Mouse (Mus musculus): ENCODE data around the gene Rapgef5. TPM values are rescaled to one million over a fixed set of nuclear protein-coding genes. Genes with fewer than 3 reads are reported as not detected.
A peak's percentile ranks its signal among the peaks of the same experiment; 100 is the strongest.

Gene Rapgef5
- polyA plus RNA-seq, 1 experiment from 2014 or later: 15.2 TPM

- no peak for ATAC-seq (replicated peaks; ENCODE audit: extremely low read depth, insufficient read depth, low FRiP score)
- Histone ChIP-seq H3K4me2 (ENCODE audit: low read depth, low read length) (no peak overlapping the region), H3K27ac (ENCODE audit: low read length) (no peak overlapping the region), H3K9me3 (replicated peaks; ENCODE audit: control insufficient read depth, low read length) (no peaks in the 10 kb centered on the region), H3K27me3 (ENCODE audit: control insufficient read depth, insufficient read depth, low read length) (no peaks in the 10 kb centered on the region), H3K4me1 (ENCODE audit: control insufficient read depth, insufficient read depth, low read length) (no peaks in the 10 kb centered on the region), H3K4me3 (ENCODE audit: low read length) (no peak overlapping the region), H3K9ac (ENCODE audit: low read length) (no peak overlapping the region), H3K36me3 (ENCODE audit: control insufficient read depth, insufficient read depth) (no peaks in the 10 kb centered on the region)
- WGBS: 67% methylated on average over 9 of the region's 9 CpGs
Observed at GRCm38 (mm10) chr12:117524311-117525013, 8.2 kb downstream of the Rapgef5 start.

- no peak overlapping the region for H3K9ac ChIP-seq (ENCODE audit: low read length)
- no peak overlapping the region for H3K27ac ChIP-seq (ENCODE audit: low read length)
- no peaks in the 10 kb centered on the region for H3K9me3 ChIP-seq (replicated peaks; ENCODE audit: control insufficient read depth, low read length)
- no peak for ATAC-seq (replicated peaks; ENCODE audit: extremely low read depth, insufficient read depth, low FRiP score)
- H3K4me1 ChIP-seq (ENCODE audit: control insufficient read depth, insufficient read depth, low read length): no peaks in the 10 kb centered on the region
- 85% methylated on average over 3 of the region's 3 CpGs for WGBS
- no peak overlapping the region for H3K4me2 ChIP-seq (ENCODE audit: low read depth, low read length)
- no peaks in the 10 kb centered on the region for H3K36me3 ChIP-seq (ENCODE audit: control insufficient read depth, insufficient read depth)
- H3K27me3 ChIP-seq (ENCODE audit: control insufficient read depth, insufficient read depth, low read length): no peaks in the 10 kb centered on the region; the same call in 1 of the 2 replicates
- no peak overlapping the region for H3K4me3 ChIP-seq (ENCODE audit: low read length)
Observed at GRCm38 (mm10) chr12:117527889-117528288, 11.6 kb downstream of the Rapgef5 start.

DNA sequence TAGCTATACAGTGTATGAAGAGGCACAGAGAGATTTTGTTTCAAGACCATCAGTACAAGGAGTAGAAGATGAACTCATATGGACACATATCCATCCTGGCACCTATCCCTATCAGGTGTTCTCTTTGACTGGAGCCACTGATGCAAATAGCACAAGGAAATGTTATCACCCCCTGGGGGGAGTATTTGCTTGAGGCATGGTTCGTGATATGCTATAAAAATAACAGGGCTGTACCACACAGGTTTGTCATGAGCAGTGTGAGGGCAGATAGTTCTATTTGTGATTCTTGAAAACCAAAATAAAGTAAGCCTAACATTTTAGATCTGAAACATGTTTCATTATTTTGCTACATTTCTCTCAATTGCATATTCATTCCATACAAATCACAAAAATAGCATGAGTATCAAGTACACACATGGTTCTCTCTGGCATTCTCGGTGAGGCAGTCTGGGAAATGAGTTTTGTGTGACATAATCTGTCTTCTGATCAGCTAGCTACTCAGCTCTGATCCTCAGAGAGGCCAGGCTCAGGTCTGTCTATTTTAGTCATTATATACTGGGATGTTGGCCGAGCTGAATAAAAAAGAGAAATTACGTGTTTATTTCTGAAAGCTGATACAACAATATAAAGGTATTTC lies 12.3 kb downstream of the Rapgef5 start:
- no peak for ATAC-seq (replicated peaks; ENCODE audit: extremely low read depth, insufficient read depth, low FRiP score)
- Histone ChIP-seq H3K36me3 (ENCODE audit: control insufficient read depth, insufficient read depth) (no peaks in the 10 kb centered on the region), H3K4me1 (ENCODE audit: control insufficient read depth, insufficient read depth, low read length) (peaks cover 2% of the 10 kb centered on the region; the same call in 1 of the 2 replicates), H3K4me2 (ENCODE audit: low read depth, low read length) (no peak overlapping the region), H3K9me3 (replicated peaks; ENCODE audit: control insufficient read depth, low read length) (no peaks in the 10 kb centered on the region), H3K9ac (ENCODE audit: low read length) (no peak overlapping the region), H3K27me3 (ENCODE audit: control insufficient read depth, insufficient read depth, low read length) (no peaks in the 10 kb centered on the region; the same call in 1 of the 2 replicates), H3K27ac (ENCODE audit: low read length) (no peak overlapping the region), H3K4me3 (ENCODE audit: low read length) (no peak overlapping the region)
- 54% methylated on average over 4 of the region's 4 CpGs for WGBS

DNA sequence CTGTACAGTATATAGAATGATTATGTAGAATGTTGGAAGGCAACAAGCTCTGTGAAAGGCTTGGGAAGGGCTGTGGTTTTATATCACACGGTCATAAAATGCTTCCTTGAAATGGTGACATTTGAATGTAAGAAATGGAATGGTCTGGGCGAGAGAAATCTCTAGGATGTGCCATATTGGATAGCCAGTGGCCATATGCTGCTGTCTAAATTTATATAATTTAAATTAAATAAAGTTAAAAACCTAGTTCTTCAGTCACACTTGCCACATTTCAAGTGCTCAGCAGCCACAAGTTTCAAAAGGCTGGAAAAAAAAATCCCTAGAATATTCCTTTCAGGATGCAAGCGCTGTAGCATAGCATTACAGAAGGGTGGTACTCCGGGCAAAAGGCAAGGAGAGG lies 14.8 kb downstream of the Rapgef5 start:
- peaks cover 2% of the 10 kb centered on the region; the same call in 1 of the 2 replicates for H3K27me3 ChIP-seq (ENCODE audit: control insufficient read depth, insufficient read depth, low read length)
- no peak overlapping the region for H3K4me3 ChIP-seq (ENCODE audit: low read length)
- H3K36me3 ChIP-seq (ENCODE audit: control insufficient read depth, insufficient read depth): no peaks in the 10 kb centered on the region
- no peak for ATAC-seq (replicated peaks; ENCODE audit: extremely low read depth, insufficient read depth, low FRiP score)
- H3K4me1 ChIP-seq (ENCODE audit: control insufficient read depth, insufficient read depth, low read length): peaks cover 7% of the 10 kb centered on the region; the same call in 1 of the 2 replicates
- H3K9ac ChIP-seq (ENCODE audit: low read length): no peak overlapping the region
- no peak overlapping the region for H3K4me2 ChIP-seq (ENCODE audit: low read depth, low read length)
- H3K9me3 ChIP-seq (replicated peaks; ENCODE audit: control insufficient read depth, low read length): no peaks in the 10 kb centered on the region
- no peak overlapping the region for H3K27ac ChIP-seq (ENCODE audit: low read length)
- 88% methylated on average over 4 of the region's 4 CpGs for WGBS

DNA sequence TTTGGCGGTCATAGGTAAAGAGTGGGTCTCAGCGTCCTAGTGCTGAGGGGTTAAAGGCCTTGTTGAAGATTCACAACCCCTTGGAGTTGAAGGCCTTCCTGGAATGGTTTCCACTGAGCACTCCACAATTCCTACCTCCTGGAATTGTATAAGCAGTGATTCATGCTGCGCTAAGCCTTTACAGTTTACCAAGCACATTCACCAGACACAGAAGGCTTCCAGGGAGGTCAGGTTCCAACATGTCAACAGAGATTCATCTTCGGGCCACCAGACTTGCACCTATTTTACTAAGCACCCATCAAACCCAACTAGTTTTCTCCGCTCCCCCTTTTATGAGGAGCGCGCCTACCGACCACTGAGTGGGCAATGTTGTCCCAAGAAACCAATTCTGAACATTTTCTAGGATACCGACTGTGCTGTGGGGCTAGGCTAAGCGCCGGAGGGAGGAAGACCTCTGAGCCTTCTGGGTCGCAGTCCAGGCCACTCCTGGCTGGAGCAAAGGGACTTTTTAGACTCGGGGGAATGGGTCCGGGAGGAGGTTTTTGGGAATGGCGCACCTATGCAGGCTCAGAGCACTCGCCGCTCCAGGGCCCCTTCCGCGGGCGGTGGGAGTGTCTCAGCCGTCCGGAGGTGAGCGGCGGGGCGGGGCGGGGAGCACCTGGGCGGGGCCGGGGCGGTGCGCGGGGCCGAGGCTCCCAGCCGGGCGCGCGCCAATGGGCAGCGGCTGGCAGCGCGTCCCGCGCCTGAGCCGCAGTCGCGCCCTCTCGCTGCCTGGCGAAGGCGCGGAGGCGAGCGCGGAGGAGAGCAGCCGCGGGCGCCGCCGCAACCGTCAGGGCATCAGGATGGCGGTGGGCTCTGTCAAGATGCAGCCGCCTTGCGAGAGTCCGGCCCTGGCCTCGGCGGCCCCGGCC lies 17.2 kb downstream of the Rapgef5 start:
- 6% methylated on average over 53 of the region's 64 CpGs for WGBS
- peak overlapping the region; percentile 76 for H3K4me3 ChIP-seq (ENCODE audit: low read length)
- H3K9me3 ChIP-seq (replicated peaks; ENCODE audit: control insufficient read depth, low read length): no peaks in the 10 kb centered on the region
- H3K36me3 ChIP-seq (ENCODE audit: control insufficient read depth, insufficient read depth): no peaks in the 10 kb centered on the region
- H3K9ac ChIP-seq (ENCODE audit: low read length): peak overlapping the region; percentile 79
- peak overlapping the region; percentile 99 for H3K4me2 ChIP-seq (ENCODE audit: low read depth, low read length)
- peak overlapping the region; percentile 37 for H3K27ac ChIP-seq (ENCODE audit: low read length)
- ATAC-seq (replicated peaks; ENCODE audit: extremely low read depth, insufficient read depth, low FRiP score): peak; percentile 88
- H3K27me3 ChIP-seq (ENCODE audit: control insufficient read depth, insufficient read depth, low read length): peaks cover 2% of the 10 kb centered on the region; the same call in 1 of the 2 replicates
- peaks cover 7% of the 10 kb centered on the region; the same call in 1 of the 2 replicates for H3K4me1 ChIP-seq (ENCODE audit: control insufficient read depth, insufficient read depth, low read length)

DNA sequence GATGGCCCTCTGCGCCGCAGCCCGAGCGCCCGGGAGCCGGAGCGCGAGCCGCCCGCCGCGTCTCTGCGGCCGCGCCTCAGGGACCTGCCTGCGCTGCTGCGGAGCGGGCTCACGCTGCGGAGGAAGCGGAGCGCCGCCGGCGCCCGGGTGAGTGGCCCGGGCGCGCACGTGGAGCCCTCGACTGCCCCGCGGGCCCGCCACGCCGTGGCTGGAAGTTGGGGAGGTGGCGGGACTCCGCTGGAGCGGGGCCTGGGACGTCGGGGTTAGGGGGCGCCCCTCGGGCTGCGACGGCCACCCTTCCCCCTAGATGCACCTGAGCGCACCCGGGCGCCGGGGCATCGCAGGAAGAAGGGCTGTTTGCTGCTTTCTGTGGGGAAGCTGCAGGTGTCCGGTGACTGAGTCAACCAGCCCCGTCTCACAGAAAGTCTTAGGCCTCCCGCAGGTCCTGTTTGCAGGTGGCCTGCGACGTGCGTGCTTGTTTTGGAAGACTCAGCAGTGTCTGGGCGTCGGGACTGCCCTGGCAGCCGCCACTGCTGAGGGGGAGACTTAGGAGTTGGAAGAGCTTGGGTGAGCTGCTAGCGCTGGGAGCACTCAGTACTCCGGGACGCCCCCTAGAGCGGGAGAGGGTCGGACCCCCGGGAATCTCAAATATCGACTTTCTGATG lies 17.9 kb downstream of the Rapgef5 start:
- peak overlapping the region; percentile 79 for H3K9ac ChIP-seq (ENCODE audit: low read length)
- peak; percentile 63 for ATAC-seq (replicated peaks; ENCODE audit: extremely low read depth, insufficient read depth, low FRiP score)
- WGBS: under 1% methylated on average over 63 of the region's 66 CpGs
- H3K36me3 ChIP-seq (ENCODE audit: control insufficient read depth, insufficient read depth): no peaks in the 10 kb centered on the region
- H3K27me3 ChIP-seq (ENCODE audit: control insufficient read depth, insufficient read depth, low read length): peaks cover 2% of the 10 kb centered on the region; the same call in 1 of the 2 replicates
- H3K27ac ChIP-seq (ENCODE audit: low read length): peak overlapping the region; percentile 37
- H3K4me1 ChIP-seq (ENCODE audit: control insufficient read depth, insufficient read depth, low read length): peaks cover 7% of the 10 kb centered on the region; the same call in 1 of the 2 replicates
- H3K4me3 ChIP-seq (ENCODE audit: low read length): peak overlapping the region; percentile 76
- H3K4me2 ChIP-seq (ENCODE audit: low read depth, low read length): peak overlapping the region; percentile 99
- H3K9me3 ChIP-seq (replicated peaks; ENCODE audit: control insufficient read depth, low read length): no peaks in the 10 kb centered on the region

GRCm38 (mm10) chr12:117540352-117540751 lies 24.1 kb downstream of the Rapgef5 start:
- Histone ChIP-seq H3K9ac (ENCODE audit: low read length) (no peak overlapping the region), H3K27me3 (ENCODE audit: control insufficient read depth, insufficient read depth, low read length) (0 out of 2 replicates have a peak, but pooled peaks cover under 1% of the 10 kb centered on the region), H3K4me3 (ENCODE audit: low read length) (no peak overlapping the region), H3K4me2 (ENCODE audit: low read depth, low read length) (no peak overlapping the region), H3K27ac (ENCODE audit: low read length) (no peak overlapping the region), H3K9me3 (replicated peaks; ENCODE audit: control insufficient read depth, low read length) (no peaks in the 10 kb centered on the region), H3K36me3 (ENCODE audit: control insufficient read depth, insufficient read depth) (no peaks in the 10 kb centered on the region), H3K4me1 (ENCODE audit: control insufficient read depth, insufficient read depth, low read length) (peaks cover 6% of the 10 kb centered on the region)
- 32% methylated on average over 2 of the region's 2 CpGs for WGBS
- no peak for ATAC-seq (replicated peaks; ENCODE audit: extremely low read depth, insufficient read depth, low FRiP score)

DNA sequence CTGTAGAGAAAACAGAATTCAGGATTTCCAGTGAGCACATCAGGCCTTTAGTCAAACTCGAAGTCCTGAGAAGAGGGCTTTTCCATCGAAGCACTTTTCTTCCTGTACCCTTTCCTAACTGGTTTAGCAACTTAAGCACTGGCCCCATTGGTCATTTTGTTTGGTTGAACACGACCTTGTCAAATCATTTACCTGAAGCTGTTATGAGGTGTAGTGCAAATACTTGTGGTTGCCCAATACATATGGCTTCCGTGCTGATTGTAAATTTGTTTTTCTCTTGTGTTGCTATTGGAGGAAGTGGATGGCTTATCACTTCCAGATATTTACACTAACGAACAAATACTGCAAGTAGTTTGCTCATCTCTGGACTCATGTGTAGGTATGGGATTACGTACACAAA lies 29.0 kb downstream of the Rapgef5 start:
- 66% methylated on average over 6 of the region's 6 CpGs for WGBS
- Histone ChIP-seq H3K4me1 (ENCODE audit: control insufficient read depth, insufficient read depth, low read length) (peaks cover 5% of the 10 kb centered on the region), H3K36me3 (ENCODE audit: control insufficient read depth, insufficient read depth) (no peaks in the 10 kb centered on the region), H3K4me3 (ENCODE audit: low read length) (no peak overlapping the region), H3K27me3 (ENCODE audit: control insufficient read depth, insufficient read depth, low read length) (no peaks in the 10 kb centered on the region), H3K27ac (ENCODE audit: low read length) (no peak overlapping the region), H3K4me2 (ENCODE audit: low read depth, low read length) (no peak overlapping the region), H3K9me3 (replicated peaks; ENCODE audit: control insufficient read depth, low read length) (no peaks in the 10 kb centered on the region), H3K9ac (ENCODE audit: low read length) (no peak overlapping the region)
- no peak for ATAC-seq (replicated peaks; ENCODE audit: extremely low read depth, insufficient read depth, low FRiP score)
